Mouse (Mus musculus) cortical plate, adult 2 months (tissue): ENCODE measurements around the gene Hoxc5.

Experiments used
- CTCF ChIP-seq: fragments of 200-500 bp; IDR thresholded peaks from 2 replicates; pipeline ENCODE4 v1.5.1; 2011; ENCODE audit warnings: mild to moderate bottlenecking, control low read depth, low read length; ENCODE audit not compliant: insufficient read depth; ENCODE audit errors: extremely low read depth
- POLR2A ChIP-seq: fragments of 200-500 bp; IDR thresholded peaks from 2 replicates; pipeline ENCODE4 v1.6.1; 2011; ENCODE audit warnings: mild to moderate bottlenecking, low read length, control low read depth; ENCODE audit not compliant: insufficient read depth; ENCODE audit errors: extremely low read depth

GRCm38 (mm10) chr15:103039609-103040008 lies 72.4 kb downstream of the Hoxc5 start:
- TF ChIP-seq CTCF = no peak
- TF ChIP-seq POLR2A = no peak
